Mouse (Mus musculus) macrophage (primary cell): ENCODE results near the gene Supt16. TPM values are rescaled to one million over a fixed set of nuclear protein-coding genes. Genes with fewer than 3 reads are reported as not detected.

Experiments
- H3K27ac ChIP-seq: fragments of 350-480 bp; formaldehyde crosslinking; 2 replicates; pipeline ENCODE4 v1.9.0; 2021
- H3K36me3 ChIP-seq: fragments of 350-480 bp; formaldehyde crosslinking; 2 replicates; pipeline ENCODE4 v1.9.0; 2021; ENCODE audit errors: inconsistent target
- H3K4me3 ChIP-seq: fragments of 350-480 bp; formaldehyde crosslinking; 2 replicates; pipeline ENCODE4 v1.9.0; 2021; ENCODE audit errors: inconsistent target
- H3K79me2 ChIP-seq: fragments of 350-480 bp; formaldehyde crosslinking; 2 replicates; pipeline ENCODE4 v1.9.0; 2021; ENCODE audit errors: inconsistent target
- WGBS: methylation state at CpG from one replicate; pipeline ENCODE4 v1.1.7; 2026; ENCODE audit warnings: inconsistent platforms; ENCODE audit not compliant: missing documents; 5-methylcytosine and 5-hydroxymethylcytosine counted together
- polyA plus RNA-seq: library from polyadenylated mRNA; stranded (reverse); fragments of 250-400 nt; gene quantifications from 3 replicates; pipeline ENCODE4 v1.2.4, GENCODE M21; 2018; ENCODE audit warnings: inconsistent platforms
- total RNA-seq, 78 experiments: library from RNA; depleted of rRNA; stranded (reverse); fragments of 250-400 nt; gene quantifications; 1 replicate in 9 of 78; 2 replicates in 24 of 78; 3 replicates in 43 of 78; 4 replicates in 2 of 78; pipeline ENCODE4 v1.2.4; 2018; ENCODE audit warnings: inconsistent platforms in 56 of 78

The Supt16 gene
- 100 to 1,000 TPM in 6 of 26 experiments, 10 to 100 TPM in 20; 53.4 to 128 (median 84.3) TPM for total RNA-seq (2018; cell fraction: chromatin; rRNA removed)
- 10 to 100 TPM; 43.7 to 77.4 (median 63.7) TPM for total RNA-seq (2018; cell fraction: cytosol; rRNA removed)
- 100 to 1,000 TPM in 2 of 26 experiments, 10 to 100 TPM in 24; 51.1 to 103 (median 65.4) TPM for total RNA-seq (2018; cell fraction: nucleus; rRNA removed)
- polyA plus RNA-seq, result 37.9 to 74.0 TPM (median 56.6 TPM) in 3 replicates

DNA sequence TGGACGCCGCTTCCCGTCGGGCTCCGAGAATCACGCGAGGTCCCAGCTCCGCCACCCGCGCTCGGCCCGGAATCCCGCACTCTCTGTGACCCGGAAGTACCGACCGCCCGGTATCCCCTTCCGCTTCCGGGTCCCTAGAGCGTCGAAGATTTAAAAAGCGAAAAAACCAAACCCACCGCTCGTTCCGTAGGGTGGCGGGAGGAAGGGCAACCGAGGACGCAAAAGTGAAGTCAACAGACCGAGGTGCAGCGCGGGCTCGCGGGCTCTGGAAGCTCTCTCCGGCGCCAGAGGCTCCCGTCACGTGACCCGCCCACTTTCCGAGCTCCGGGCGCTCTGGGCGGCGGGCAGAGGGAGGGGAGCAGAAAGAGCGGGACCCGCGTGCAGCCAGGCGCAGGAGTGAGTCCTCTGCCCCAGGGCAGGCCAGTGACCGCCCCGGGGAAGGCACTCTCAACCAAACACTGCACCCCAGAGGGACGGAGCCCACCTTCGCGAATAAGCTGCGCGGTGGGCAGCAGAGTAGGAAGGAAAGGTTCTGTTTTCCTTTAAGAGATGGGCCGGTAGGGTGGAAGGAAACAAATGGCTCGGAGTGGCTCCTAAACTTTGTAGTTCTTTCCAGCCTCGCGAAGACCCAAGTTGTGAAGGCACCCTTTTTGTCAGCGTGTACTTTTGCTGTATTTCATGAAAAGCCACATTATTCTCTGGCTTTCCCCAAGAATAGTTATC is at the start of gene Supt16:
Gene Supt16, minus strand, starts transcription at position 261 of the 723 bp plus-strand sequence.
- WGBS, result 1% methylated on average over 48 of the region's 59 CpGs
- peaks cover 44% of the 10 kb centered on the region for H3K79me2 ChIP-seq
- H3K4me3 ChIP-seq, result peak within 1 kb of the TSS; percentile 75
- peak within 1 kb of the TSS; percentile 87 for H3K27ac ChIP-seq
- H3K36me3 ChIP-seq, result peaks cover 20% of the 10 kb centered on the region

DNA sequence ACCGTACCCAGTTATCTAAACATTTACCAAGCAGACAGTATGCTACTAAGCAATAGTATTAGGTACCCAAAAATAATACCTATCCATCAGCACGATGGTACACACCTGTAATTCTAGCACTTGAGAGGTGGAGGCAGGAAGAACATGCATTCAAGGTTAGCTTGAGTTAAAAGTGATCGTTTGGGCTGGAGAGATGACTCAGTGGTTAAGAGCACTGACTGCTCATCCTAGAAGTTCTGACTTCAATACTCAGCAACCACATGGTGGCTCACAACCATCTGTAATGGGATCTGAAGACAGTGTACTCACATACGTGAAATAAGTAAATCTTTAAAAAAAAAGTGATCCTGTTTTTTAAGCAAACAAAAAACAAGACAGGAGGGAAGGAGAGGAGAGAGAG is 48.9 kb upstream of the Supt16 start:
- Histone ChIP-seq H3K79me2 (peaks cover 100% of the 10 kb centered on the region), H3K36me3 (no peaks in the 10 kb centered on the region), H3K4me3 (no peak overlapping the region), H3K27ac (no peak overlapping the region)
- WGBS, result 83% methylated on average over 4 of the region's 4 CpGs

DNA sequence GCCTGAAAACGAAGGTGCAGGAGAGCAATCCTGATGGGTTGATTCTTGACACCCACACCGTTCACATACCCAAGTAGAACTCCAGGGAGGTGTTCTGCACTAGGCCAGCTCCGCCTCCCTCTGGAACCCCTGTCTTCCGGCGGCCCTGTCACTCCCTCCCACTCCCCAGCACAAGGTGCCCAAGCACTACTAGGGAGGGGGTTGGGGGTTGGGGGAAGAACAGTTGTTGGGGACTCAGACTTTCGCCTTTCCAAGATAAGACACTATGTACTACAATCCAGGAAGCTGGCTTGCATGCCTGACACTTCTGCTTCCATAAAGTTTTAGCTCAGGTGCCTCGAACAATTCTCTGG is 47.5 kb upstream of the Supt16 start:
- 20% methylated on average over 7 of the region's 7 CpGs for WGBS
- peaks cover 100% of the 10 kb centered on the region for H3K79me2 ChIP-seq
- H3K27ac ChIP-seq, result peak overlapping the region; percentile 45; the same call in 1 of the 2 replicates
- H3K4me3 ChIP-seq, result peak overlapping the region; percentile 95
- H3K36me3 ChIP-seq, result no peaks in the 10 kb centered on the region

DNA sequence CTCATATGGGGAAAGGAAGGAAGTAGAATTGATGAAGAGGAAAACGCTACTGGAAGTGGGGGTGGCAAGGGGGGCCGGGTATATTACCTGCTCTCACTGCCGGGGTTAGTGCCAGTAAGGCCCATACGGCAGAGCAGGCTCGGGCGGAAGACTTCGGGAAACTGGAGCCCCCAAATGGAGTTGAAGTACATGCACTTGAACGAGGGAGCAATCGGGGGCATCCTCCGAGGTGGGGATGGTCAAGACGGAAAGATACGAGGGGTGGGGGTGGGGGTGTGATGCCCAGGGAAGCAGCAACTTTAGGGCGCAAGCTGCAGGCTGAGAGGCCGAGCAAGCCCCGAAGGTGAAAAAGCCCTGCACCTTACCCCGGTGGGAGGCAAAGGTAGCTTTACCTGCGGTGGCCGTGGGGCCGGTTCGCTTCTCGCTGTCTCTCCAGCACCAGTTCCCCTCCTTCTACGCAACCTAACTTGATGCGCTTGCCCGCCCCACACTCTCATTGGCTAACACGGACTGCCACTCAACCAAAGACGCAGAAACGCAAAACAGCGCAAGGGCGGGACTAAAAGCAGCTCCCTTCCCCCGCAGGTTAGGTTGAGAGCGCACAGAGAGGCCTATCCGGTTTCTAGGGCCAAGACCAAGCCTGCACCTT is 46.9 kb upstream of the Supt16 start:
- peaks cover 100% of the 10 kb centered on the region for H3K79me2 ChIP-seq
- peak overlapping the region; percentile 95 for H3K4me3 ChIP-seq
- 1% methylated on average over 31 of the region's 32 CpGs for WGBS
- no peaks in the 10 kb centered on the region for H3K36me3 ChIP-seq
- peak overlapping the region; percentile 45 for H3K27ac ChIP-seq

DNA sequence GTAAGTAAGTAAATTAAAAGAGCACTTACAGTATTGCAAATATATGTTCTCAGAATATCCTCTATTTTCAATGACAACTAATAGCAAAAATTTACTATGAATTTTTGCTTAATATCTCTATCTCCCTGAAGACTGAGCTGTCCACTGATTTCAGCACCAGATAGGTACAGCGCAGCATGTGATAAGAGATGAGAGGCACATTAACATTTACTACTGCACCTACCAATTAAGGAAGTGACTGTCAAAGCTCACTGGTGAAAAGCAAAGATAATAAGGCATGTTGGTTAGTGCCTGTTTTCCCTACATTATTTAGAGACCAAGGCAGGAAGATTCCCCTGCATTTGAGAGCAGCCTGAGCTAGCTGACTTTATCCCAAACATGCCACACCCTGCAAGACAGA is 39.0 kb upstream of the Supt16 start:
- H3K4me3 ChIP-seq, result no peak overlapping the region
- no peak overlapping the region for H3K27ac ChIP-seq
- peaks cover 65% of the 10 kb centered on the region for H3K36me3 ChIP-seq
- peaks cover 54% of the 10 kb centered on the region for H3K79me2 ChIP-seq
- 100% methylated on average over 1 of the region's 1 CpGs for WGBS

DNA sequence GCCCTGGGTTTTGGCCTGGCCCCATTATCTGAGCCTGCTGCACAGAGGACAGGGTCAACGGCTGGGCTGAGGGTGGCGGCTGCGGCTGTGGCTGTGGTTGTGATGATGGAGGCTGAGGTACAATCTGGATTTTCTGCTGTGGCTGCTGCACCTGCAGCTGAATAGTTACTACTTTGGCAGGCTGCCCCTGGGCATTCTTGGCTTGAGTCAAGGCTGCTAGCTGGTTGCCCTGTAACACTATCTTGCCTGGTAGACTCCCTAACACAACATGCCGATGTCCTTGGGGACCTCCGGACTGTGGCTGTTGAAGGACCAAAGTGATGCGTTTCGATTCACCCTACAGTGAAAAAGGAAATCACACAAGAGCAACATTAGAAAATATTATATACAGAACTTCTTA is 37.9 kb upstream of the Supt16 start:
- Histone ChIP-seq H3K36me3 (peaks cover 74% of the 10 kb centered on the region), H3K27ac (no peak overlapping the region), H3K79me2 (peaks cover 44% of the 10 kb centered on the region), H3K4me3 (no peak overlapping the region)
- WGBS, result 91% methylated on average over 7 of the region's 7 CpGs

DNA sequence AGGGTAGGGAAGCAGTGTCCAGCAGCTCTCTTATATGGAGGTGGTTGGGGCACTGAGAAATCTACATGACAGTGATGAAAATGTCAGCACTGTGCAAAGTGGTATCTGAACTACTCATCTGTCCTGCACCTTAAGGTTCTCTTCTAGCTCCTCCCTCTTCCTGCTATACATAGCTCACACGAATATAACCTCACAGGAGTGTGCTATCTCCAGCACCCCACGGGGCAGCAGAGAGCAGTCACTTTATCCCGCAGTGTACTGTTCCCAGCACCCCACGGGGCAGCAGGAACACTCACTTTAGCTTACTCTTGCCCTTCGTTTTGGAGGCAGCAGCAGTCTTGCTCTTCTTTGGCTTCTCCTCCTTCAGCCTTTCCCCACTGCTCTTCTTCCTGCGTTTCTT is 35.0 kb upstream of the Supt16 start:
- H3K27ac ChIP-seq, result no peak overlapping the region
- peaks cover 82% of the 10 kb centered on the region for H3K36me3 ChIP-seq
- no peak overlapping the region for H3K4me3 ChIP-seq
- H3K79me2 ChIP-seq, result peaks cover 15% of the 10 kb centered on the region
- WGBS, result 96% methylated on average over 6 of the region's 6 CpGs

DNA sequence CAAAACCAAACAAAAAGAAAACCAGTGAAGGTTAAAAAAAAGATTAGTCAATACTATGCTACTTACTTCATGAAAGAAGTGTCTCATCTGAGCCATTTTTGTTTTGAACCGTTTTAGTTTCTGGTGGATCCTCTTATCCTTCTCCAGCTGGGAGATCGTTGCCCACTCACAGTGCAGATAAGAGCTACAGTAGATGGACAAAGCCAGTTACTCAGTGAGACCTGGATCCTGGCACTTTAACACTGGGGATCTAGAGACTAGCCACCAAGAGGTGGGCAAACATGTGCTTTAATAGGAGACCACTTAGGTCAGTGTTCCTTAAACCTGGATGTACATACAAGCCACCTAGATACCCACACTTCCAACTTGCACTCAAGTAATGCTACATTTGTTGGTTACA is 28.8 kb upstream of the Supt16 start:
- H3K79me2 ChIP-seq, result no peaks in the 10 kb centered on the region; the same call in 1 of the 2 replicates
- no peak overlapping the region for H3K27ac ChIP-seq
- H3K4me3 ChIP-seq, result no peak overlapping the region
- WGBS, result 93% methylated on average over 2 of the region's 2 CpGs
- peaks cover 79% of the 10 kb centered on the region for H3K36me3 ChIP-seq

DNA sequence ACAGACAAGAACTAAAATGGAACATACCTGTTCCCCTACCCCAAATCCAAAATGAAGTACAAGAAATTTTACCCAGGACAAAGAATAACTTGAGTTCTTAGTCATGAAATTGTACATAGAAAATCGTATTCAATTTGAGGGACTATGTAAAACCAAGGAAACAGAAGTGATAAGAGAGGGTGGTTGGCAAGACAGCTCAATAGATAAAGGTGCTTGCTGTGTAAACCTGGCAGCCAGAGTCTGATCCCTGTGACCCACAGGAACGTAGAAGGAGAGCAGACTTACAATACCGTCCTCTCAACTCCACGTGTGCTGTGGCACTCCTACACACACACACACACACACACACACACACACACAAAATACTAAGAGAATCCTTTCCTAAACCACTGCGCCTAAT is 20.0 kb upstream of the Supt16 start:
- H3K36me3 ChIP-seq, result peaks cover 93% of the 10 kb centered on the region
- H3K79me2 ChIP-seq, result no peaks in the 10 kb centered on the region
- WGBS, result 90% methylated on average over 5 of the region's 5 CpGs
- H3K4me3 ChIP-seq, result no peak overlapping the region
- no peak overlapping the region for H3K27ac ChIP-seq

DNA sequence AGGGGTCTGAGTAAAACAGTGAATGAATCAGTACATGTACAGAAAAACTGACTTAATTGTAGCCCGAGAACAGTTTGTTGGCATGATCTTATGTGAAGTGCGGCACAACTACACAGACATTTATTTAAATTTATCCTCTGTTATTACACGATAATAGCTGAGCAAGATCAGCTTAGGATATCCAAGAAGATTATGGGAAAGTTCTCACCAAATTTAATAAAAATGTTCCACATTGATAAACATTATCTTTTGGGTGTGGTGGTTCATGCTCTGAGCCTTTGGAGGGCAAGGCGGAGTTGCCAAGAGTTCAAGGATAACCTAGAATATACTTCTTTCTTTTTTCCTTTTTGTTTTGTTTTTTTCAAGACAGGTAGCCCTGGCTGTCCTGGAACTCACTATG is 2.2 kb upstream of the Supt16 start:
- Histone ChIP-seq H3K4me3 (no peak overlapping the region), H3K36me3 (peaks cover 36% of the 10 kb centered on the region), H3K27ac (no peak overlapping the region), H3K79me2 (peaks cover 23% of the 10 kb centered on the region)
- WGBS, result 95% methylated on average over 3 of the region's 4 CpGs

DNA sequence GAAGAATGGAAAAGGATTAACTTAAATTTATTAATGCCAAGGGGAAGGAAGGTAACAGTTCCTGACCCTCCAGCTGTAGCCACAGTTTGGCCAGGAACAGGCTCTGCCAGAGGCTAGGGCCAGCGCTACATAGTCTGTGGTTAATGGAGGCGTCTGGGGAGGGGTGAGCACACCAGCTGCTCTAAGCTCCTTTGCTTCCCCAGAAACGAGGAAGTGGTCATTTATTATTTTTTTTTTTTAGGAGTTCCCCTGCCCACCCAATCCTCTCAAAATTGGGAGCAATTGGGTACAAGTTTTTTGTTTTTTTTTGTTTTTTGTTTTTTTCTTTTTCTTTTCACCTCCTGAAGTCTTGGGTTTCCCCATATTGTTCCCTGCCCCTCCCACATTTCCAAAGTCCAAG is 925 bp upstream of the Supt16 start:
- Histone ChIP-seq H3K79me2 (peaks cover 35% of the 10 kb centered on the region), H3K4me3 (peak overlapping the region; percentile 75), H3K27ac (peak overlapping the region; percentile 87)

DNA sequence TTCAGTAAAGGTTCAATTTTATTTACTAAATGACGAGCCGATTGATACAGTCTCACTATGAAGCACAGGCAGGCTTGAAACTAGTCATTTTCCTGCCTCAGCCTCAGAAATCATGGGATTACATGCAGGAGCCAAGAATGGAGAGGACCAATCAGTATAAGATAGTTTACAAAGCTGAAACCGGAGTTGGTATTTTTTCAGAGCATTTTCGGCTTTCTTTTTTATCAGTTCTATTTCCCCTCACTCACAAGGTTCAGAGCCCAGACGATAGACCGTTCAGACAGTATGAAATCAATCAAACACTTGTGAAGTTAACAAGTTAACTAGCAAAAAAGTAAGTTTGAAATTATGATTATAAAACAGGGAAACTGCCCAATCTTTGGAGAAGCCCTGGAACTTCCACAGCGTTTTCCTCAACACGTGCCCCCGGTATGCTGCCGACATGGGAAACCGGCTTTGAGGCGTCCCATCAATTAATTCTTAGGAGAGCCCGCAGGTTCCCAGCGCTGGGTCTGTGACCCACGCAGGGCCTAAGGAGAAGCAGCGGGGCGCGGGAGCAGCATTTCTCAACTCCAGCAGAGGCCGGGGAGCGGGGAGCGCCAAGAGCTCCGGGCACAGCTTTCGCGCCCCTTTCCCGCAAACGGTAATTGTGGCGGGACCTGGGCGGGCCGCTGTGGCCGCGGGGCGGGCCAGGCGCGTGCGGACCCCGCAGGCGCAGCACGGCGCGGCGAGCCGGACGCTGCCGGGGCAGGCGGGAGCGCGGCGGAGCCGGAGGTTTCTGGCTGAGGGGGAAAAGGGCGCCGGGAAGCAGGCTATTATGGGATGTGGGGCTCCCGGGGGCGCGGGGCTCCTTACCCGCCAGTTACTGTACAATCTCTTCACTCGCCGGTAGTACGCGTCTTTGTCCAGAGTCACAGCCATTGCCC is 723 bp downstream of the Supt16 start:
- 1% methylated on average over 56 of the region's 59 CpGs for WGBS
- Histone ChIP-seq H3K79me2 (peaks cover 52% of the 10 kb centered on the region), H3K27ac (peak overlapping the region; percentile 87), H3K36me3 (peaks cover 14% of the 10 kb centered on the region), H3K4me3 (peak overlapping the region; percentile 75)

More for the DNA sequence above, 925 bp upstream of the Supt16 start:
- WGBS, result 0% methylated on average over 1 of the region's 3 CpGs
- H3K36me3 ChIP-seq, result peaks cover 28% of the 10 kb centered on the region

DNA sequence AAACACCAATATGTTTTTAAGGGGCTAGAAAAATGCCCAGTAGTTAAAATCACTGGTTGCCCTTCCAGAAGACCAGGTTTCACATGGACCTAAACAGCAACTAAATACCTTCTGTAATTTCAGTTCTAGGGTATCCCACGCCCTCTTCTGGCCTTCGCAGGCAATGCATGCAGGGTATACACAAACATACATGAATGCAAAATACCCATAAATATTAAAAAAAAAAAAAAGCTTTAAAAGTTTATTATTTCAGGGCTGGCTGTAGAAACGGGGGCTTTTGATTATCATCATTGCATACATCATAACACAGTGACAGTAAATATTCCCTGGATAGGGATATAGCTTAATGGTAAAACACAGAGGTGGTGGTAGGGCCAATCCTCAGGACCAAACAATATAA is 1.5 kb downstream of the Supt16 start:
- Histone ChIP-seq H3K79me2 (peaks cover 60% of the 10 kb centered on the region), H3K36me3 (peaks cover 7% of the 10 kb centered on the region; the same call in 1 of the 2 replicates), H3K4me3 (peak overlapping the region; percentile 75), H3K27ac (no peak overlapping the region)
- 15% methylated on average over 3 of the region's 3 CpGs for WGBS

DNA sequence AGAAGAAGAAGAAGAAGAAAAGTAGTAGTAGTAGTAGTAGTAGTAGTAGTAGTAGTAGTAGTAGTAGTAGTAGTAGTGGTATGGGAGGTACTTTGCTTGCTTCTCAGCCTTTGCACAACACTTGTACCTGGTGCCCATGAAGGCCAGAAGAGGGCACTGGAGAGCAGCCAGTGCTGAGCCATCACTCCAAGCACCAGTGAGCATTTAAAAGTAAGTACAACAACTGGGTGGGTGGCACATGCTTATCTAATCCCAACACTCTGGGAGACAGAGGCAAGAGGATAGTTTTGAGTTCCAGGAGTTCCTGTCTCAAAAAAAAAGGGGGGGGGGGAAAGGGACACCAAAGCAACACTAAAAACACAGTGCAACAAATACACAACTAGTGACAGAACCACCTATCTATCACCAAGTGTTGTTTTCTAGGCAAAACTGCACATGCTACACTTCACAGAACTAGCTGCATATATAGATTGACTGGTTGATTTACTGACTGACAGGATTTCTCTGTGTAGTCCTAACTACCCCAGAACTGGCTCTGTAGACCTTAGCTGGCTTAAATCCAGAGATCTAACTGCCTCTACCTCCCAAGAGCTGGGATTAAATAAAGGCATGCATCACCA is 6.4 kb downstream of the Supt16 start:
- Histone ChIP-seq H3K79me2 (peaks cover 100% of the 10 kb centered on the region), H3K4me3 (no peak overlapping the region), H3K36me3 (no peaks in the 10 kb centered on the region), H3K27ac (no peak overlapping the region)
